Mouse (Mus musculus): ENCODE results near the gene Esr1. TPM values are rescaled to one million over a fixed set of nuclear protein-coding genes. Genes with fewer than 3 reads are reported as not detected.

Gene Esr1
- total and polyA plus RNA-seq, 3 experiments = 0.82 TPM; not detected in 2

GRCm38 (mm10) chr10:4633287-4634030, 22.1 kb downstream of the Esr1 start:
- H3K4me3 ChIP-seq (ENCODE audit: low read depth, low read length) = no peak overlapping the region

GRCm38 (mm10) chr10:4635740-4636139, 24.3 kb downstream of the Esr1 start:
- no peaks in the 10 kb centered on the region for H3K4me1 ChIP-seq (ENCODE audit: insufficient read depth, low read depth, low read length)
- no peaks in the 10 kb centered on the region for H3K27me3 ChIP-seq (ENCODE audit: insufficient read depth, low read length)
- no peak overlapping the region for H3K4me3 ChIP-seq (ENCODE audit: low read depth, low read length)
- no peak for DNase-seq (ENCODE audit: low spot score)
- H3K36me3 ChIP-seq (replicated peaks) = no peaks in the 10 kb centered on the region
- no peaks in the 10 kb centered on the region for H3K9me3 ChIP-seq (replicated peaks)
- TF ChIP-seq POLR2AphosphoS5 (IDR thresholded peaks at IDR 0.05; ENCODE audit: insufficient replicate concordance, low read depth, low read length) (no peak), TAL1 (conservative IDR thresholded peaks at IDR 0.05; ENCODE audit: low read depth, low read length) (no peak), GATA1 (IDR thresholded peaks at IDR 0.05; ENCODE audit: borderline replicate concordance, low read length) (no peak), CTCF (IDR thresholded peaks at IDR 0.05; ENCODE audit: low read depth, low read length) (no peak), GATA2 (IDR thresholded peaks at IDR 0.05; ENCODE audit: borderline replicate concordance, low read depth, low read length) (no peak)
- ATAC-seq (ENCODE audit: extremely low read depth, insufficient number of reproducible peaks, low FRiP score, poor library complexity, severe bottlenecking) = no peak

More at GRCm38 (mm10) chr10:4633287-4634030, 22.1 kb downstream of the Esr1 start:
- no peak for DNase-seq (ENCODE audit: low spot score)
- Histone ChIP-seq H3K27me3 (ENCODE audit: insufficient read depth, low read length) (no peaks in the 10 kb centered on the region), H3K36me3 (replicated peaks) (no peaks in the 10 kb centered on the region), H3K9me3 (replicated peaks) (no peaks in the 10 kb centered on the region), H3K4me1 (ENCODE audit: insufficient read depth, low read depth, low read length) (no peaks in the 10 kb centered on the region)
- no peak for ATAC-seq (ENCODE audit: extremely low read depth, insufficient number of reproducible peaks, low FRiP score, poor library complexity, severe bottlenecking)
- TF ChIP-seq CTCF (IDR thresholded peaks at IDR 0.05; ENCODE audit: low read depth, low read length) (no peak), POLR2AphosphoS5 (IDR thresholded peaks at IDR 0.05; ENCODE audit: insufficient replicate concordance, low read depth, low read length) (no peak), TAL1 (conservative IDR thresholded peaks at IDR 0.05; ENCODE audit: low read depth, low read length) (no peak), GATA1 (IDR thresholded peaks at IDR 0.05; ENCODE audit: borderline replicate concordance, low read length) (no peak), GATA2 (IDR thresholded peaks at IDR 0.05; ENCODE audit: borderline replicate concordance, low read depth, low read length) (no peak)

- ATAC-seq (ENCODE audit: extremely low read depth, insufficient number of reproducible peaks, low FRiP score, poor library complexity, severe bottlenecking) (no peak), DNase-seq (ENCODE audit: low spot score) (no peak)
- Histone ChIP-seq H3K27me3 (ENCODE audit: insufficient read depth, low read length) (no peaks in the 10 kb centered on the region), H3K9me3 (replicated peaks) (no peaks in the 10 kb centered on the region), H3K4me3 (ENCODE audit: low read depth, low read length) (no peak overlapping the region), H3K4me1 (ENCODE audit: insufficient read depth, low read depth, low read length) (no peaks in the 10 kb centered on the region), H3K36me3 (replicated peaks) (no peaks in the 10 kb centered on the region)
- TF ChIP-seq CTCF (IDR thresholded peaks at IDR 0.05; ENCODE audit: low read depth, low read length) (no peak), GATA2 (IDR thresholded peaks at IDR 0.05; ENCODE audit: borderline replicate concordance, low read depth, low read length) (no peak), POLR2AphosphoS5 (IDR thresholded peaks at IDR 0.05; ENCODE audit: insufficient replicate concordance, low read depth, low read length) (no peak), GATA1 (IDR thresholded peaks at IDR 0.05; ENCODE audit: borderline replicate concordance, low read length) (no peak), TAL1 (conservative IDR thresholded peaks at IDR 0.05; ENCODE audit: low read depth, low read length) (no peak)
Observed at GRCm38 (mm10) chr10:4646074-4646473, 34.7 kb downstream of the Esr1 start.

GRCm38 (mm10) chr10:4646851-4647250, 35.5 kb downstream of the Esr1 start:
- ATAC-seq (ENCODE audit: extremely low read depth, insufficient number of reproducible peaks, low FRiP score, poor library complexity, severe bottlenecking) (no peak), DNase-seq (ENCODE audit: low spot score) (no peak)
- H3K4me3 ChIP-seq (ENCODE audit: low read depth, low read length) = no peak overlapping the region
- H3K4me1 ChIP-seq (ENCODE audit: insufficient read depth, low read depth, low read length) = no peaks in the 10 kb centered on the region
- H3K27me3 ChIP-seq (ENCODE audit: insufficient read depth, low read length) = no peaks in the 10 kb centered on the region
- H3K9me3 ChIP-seq (replicated peaks) = no peaks in the 10 kb centered on the region
- TF ChIP-seq POLR2AphosphoS5 (IDR thresholded peaks at IDR 0.05; ENCODE audit: insufficient replicate concordance, low read depth, low read length) = no peak
- TF ChIP-seq CTCF (IDR thresholded peaks at IDR 0.05; ENCODE audit: low read depth, low read length) = no peak
- no peak for TF ChIP-seq GATA2 (IDR thresholded peaks at IDR 0.05; ENCODE audit: borderline replicate concordance, low read depth, low read length)
- no peak for TF ChIP-seq GATA1 (IDR thresholded peaks at IDR 0.05; ENCODE audit: borderline replicate concordance, low read length)
- no peak for TF ChIP-seq TAL1 (conservative IDR thresholded peaks at IDR 0.05; ENCODE audit: low read depth, low read length)
- no peaks in the 10 kb centered on the region for H3K36me3 ChIP-seq (replicated peaks)

- DNase-seq (ENCODE audit: low spot score) = no peak
- no peak for ATAC-seq (ENCODE audit: extremely low read depth, insufficient number of reproducible peaks, low FRiP score, poor library complexity, severe bottlenecking)
- Histone ChIP-seq H3K4me3 (ENCODE audit: low read depth, low read length) (no peak overlapping the region), H3K9me3 (replicated peaks) (no peaks in the 10 kb centered on the region), H3K27me3 (ENCODE audit: insufficient read depth, low read length) (no peaks in the 10 kb centered on the region), H3K36me3 (replicated peaks) (no peaks in the 10 kb centered on the region), H3K4me1 (ENCODE audit: insufficient read depth, low read depth, low read length) (no peaks in the 10 kb centered on the region)
- TF ChIP-seq POLR2AphosphoS5 (IDR thresholded peaks at IDR 0.05; ENCODE audit: insufficient replicate concordance, low read depth, low read length) (no peak), GATA1 (IDR thresholded peaks at IDR 0.05; ENCODE audit: borderline replicate concordance, low read length) (no peak), CTCF (IDR thresholded peaks at IDR 0.05; ENCODE audit: low read depth, low read length) (no peak), GATA2 (IDR thresholded peaks at IDR 0.05; ENCODE audit: borderline replicate concordance, low read depth, low read length) (no peak), TAL1 (conservative IDR thresholded peaks at IDR 0.05; ENCODE audit: low read depth, low read length) (no peak)
Observed at GRCm38 (mm10) chr10:4665380-4665779, 54.0 kb downstream of the Esr1 start.

- no peak for DNase-seq (ENCODE audit: low spot score)
- Histone ChIP-seq H3K4me3 (ENCODE audit: low read depth, low read length) (no peak overlapping the region), H3K4me1 (ENCODE audit: insufficient read depth, low read depth, low read length) (no peaks in the 10 kb centered on the region), H3K27me3 (ENCODE audit: insufficient read depth, low read length) (0 out of 2 replicates have a peak, but pooled peaks cover 2% of the 10 kb centered on the region), H3K9me3 (replicated peaks) (no peaks in the 10 kb centered on the region), H3K36me3 (replicated peaks) (no peaks in the 10 kb centered on the region)
- TF ChIP-seq POLR2AphosphoS5 (IDR thresholded peaks at IDR 0.05; ENCODE audit: insufficient replicate concordance, low read depth, low read length) = no peak
- TF ChIP-seq TAL1 (conservative IDR thresholded peaks at IDR 0.05; ENCODE audit: low read depth, low read length) = no peak
- TF ChIP-seq GATA1 (IDR thresholded peaks at IDR 0.05; ENCODE audit: borderline replicate concordance, low read length) = no peak
- no peak for TF ChIP-seq GATA2 (IDR thresholded peaks at IDR 0.05; ENCODE audit: borderline replicate concordance, low read depth, low read length)
- TF ChIP-seq CTCF (IDR thresholded peaks at IDR 0.05; ENCODE audit: low read depth, low read length) = no peak
- ATAC-seq (ENCODE audit: extremely low read depth, insufficient number of reproducible peaks, low FRiP score, poor library complexity, severe bottlenecking) = no peak
Observed at GRCm38 (mm10) chr10:4667006-4667405, 55.6 kb downstream of the Esr1 start.
